Mouse (Mus musculus) layer of hippocampus, adult 11-12 months (tissue): Measurements from ENCODE around the gene Pxmp4.
A peak's percentile ranks its signal among the peaks of the same experiment; 100 is the strongest.

Experiments used
- DNase-seq: peaks from one replicate; pipeline ENCODE4 v3.0.0; 2022; ENCODE audit warnings: low spot score

Pxmp4 gene

DNA sequence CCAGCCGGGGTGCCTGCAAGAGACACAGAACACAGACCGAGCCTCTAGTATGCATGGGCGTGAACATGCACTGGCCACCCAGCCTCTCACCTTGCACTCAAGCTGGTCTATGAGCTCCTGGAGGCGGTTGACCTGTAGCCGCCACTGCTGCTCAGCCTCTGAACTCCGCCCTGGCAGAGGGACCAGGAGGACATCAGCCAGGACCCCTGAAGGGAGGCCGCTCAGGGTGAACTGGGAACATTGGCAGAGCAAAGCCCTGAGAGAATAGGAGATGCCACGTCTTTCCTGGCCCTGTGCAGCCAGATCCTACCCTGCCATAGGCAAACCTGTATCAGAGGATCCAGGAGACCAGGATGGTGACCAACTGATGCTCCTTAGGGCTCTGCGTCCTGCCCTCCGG is 56.8 kb downstream of the Pxmp4 start, which contains the start of gene 1700003F12Rik:
Gene 1700003F12Rik (plus strand): TSS at position 375 of the 400 bp plus-strand sequence.
- no peak for DNase-seq

- DNase-seq: peak; percentile 73
Measured at GRCm38 (mm10) chr2:154543567-154544347, 59.8 kb downstream of the Pxmp4 start.

DNA sequence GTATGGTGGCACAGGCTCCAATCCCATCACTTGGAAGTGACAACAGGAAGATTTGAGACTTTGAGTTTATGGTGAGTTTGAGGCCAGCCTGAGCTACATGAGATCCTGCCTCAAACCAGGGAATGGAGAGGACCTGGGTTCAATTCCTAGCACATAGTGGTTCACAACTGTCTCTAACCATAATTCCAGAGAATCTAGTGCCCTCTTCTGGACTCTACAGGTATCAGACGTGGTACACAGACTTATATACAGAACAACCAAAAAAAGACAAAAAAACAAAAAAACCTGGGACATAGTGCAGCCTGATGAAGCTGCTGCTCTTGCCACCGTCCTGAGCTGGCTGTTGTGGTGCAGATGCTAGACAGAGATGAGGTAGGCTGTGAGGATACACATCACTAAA is 61.9 kb downstream of the Pxmp4 start:
- DNase-seq: no peak

DNA sequence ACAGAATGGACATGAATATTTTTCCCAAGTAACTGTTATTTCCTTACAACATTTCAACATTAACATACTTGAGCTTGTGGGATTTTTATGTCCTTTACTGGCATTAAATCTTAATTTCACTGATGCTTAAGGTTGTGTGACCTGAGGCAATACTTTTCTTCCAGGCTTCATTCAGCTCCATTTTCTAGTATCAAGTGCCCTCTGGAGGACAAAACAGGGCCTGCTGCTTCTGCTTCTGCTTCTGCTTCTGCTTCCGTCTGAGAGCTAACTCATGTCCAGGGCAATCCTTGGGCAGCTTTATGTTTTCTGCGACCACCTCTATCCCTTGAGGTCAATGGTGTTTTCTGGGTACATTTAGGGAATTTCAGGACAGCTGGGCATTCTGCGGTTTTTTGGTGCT is 63.8 kb downstream of the Pxmp4 start:
- DNase-seq: peak; percentile 72

- no peak for DNase-seq
Measured at GRCm38 (mm10) chr2:154538710-154539109, 64.8 kb downstream of the Pxmp4 start.

DNA sequence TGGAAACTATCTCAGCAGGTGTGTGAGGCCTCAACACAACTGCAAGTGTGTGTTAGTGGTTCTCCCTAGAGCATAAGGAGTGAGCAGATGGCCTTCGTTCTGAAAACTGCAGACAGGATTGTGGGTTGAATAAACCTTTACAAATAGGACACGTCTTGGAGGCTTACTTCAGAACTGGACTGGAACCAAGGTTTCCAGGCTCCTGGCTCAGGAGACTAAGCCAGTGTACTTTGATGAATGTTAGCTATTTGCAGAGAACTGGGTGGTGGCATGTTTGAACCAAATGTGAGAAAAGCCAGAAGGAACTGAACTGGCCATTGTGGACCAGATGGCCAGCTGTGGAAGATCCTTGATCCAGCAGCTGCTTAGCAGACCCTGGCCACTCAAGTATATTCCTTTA is 65.2 kb downstream of the Pxmp4 start:
- peak; percentile 66 for DNase-seq
